Mouse (Mus musculus) liver, embryonic 14.5 days (tissue): ENCODE data around the gene Tcp11. TPM values are rescaled to one million over a fixed set of nuclear protein-coding genes. Genes with fewer than 3 reads are reported as not detected.

ENCODE experiments used
- ATAC-seq: fragments of 200-750 bp; cut with Nextera tagmentation; 2 replicates; pipeline ENCODE4 v1.8.0; 2017; ENCODE audit warnings: moderate number of reproducible peaks, mild to moderate bottlenecking, moderate library complexity; ENCODE audit not compliant: insufficient read depth
- DNase-seq, 3 experiments: peaks; one replicate each; pipeline ENCODE4 v3.0.0-alpha.2; 2012 to 2013; ENCODE audit warnings: low read depth in 3 of 3, low spot score in 3 of 3
- H3K27ac ChIP-seq: fragments of 300-500 bp; sonication (generic); 2 replicates; pipeline ENCODE4 v1.5.1; 2014; ENCODE audit warnings: moderate library complexity, mild to moderate bottlenecking, control low read depth, inconsistent platforms
- H3K27me3 ChIP-seq: fragments of 300-500 bp; sonication (generic); 2 replicates; pipeline ENCODE4 v1.6.1; 2014; ENCODE audit warnings: mild to moderate bottlenecking, low read length, moderate library complexity; ENCODE audit not compliant: control insufficient read depth, insufficient read depth
- H3K36me3 ChIP-seq: fragments of 300-500 bp; sonication (generic); replicated peaks from 2 replicates; pipeline ENCODE4 v1.6.1; 2014; ENCODE audit warnings: low read depth; ENCODE audit not compliant: control insufficient read depth, insufficient read depth
- H3K4me1 ChIP-seq, 2 experiments: fragments of 200-500 bp in 1 of 2; fragments of 300-500 bp in 1 of 2; sonication (generic) in 1 of 2; replicated peaks; 2 replicates each; pipeline ENCODE4 v1.6.1; 2012 to 2014; ENCODE audit warnings: antibody characterized with exemption in 1 of 2, inconsistent platforms in 1 of 2, low read length in 1 of 2; ENCODE audit not compliant: control insufficient read depth in 2 of 2, insufficient read depth in 2 of 2
- H3K4me2 ChIP-seq: fragments of 300-500 bp; sonication (generic); 2 replicates; pipeline ENCODE4 v1.6.1; 2014; ENCODE audit warnings: low read depth, mild to moderate bottlenecking, control low read depth, moderate library complexity
- H3K4me3 ChIP-seq, 2 experiments: fragments of 200-500 bp in 1 of 2; fragments of 300-500 bp in 1 of 2; sonication (generic) in 1 of 2; 2 replicates each; pipeline ENCODE4 v1.5.1; 2012 to 2014; ENCODE audit warnings: low read depth in 2 of 2, low read length in 2 of 2, mild to moderate bottlenecking in 2 of 2, control low read depth in 1 of 2, inconsistent platforms in 1 of 2, moderate library complexity in 1 of 2; ENCODE audit not compliant: insufficient read depth in 1 of 2
- H3K9ac ChIP-seq: fragments of 300-500 bp; sonication (generic); replicated peaks from 2 replicates; pipeline ENCODE4 v1.6.1; 2014; ENCODE audit warnings: mild to moderate bottlenecking, control low read depth, moderate library complexity
- H3K9me3 ChIP-seq: fragments of 300-500 bp; sonication (generic); 2 replicates; pipeline ENCODE4 v1.6.1; 2016; ENCODE audit warnings: low read length, mixed read lengths; ENCODE audit not compliant: control insufficient read depth
- CTCF ChIP-seq: IDR thresholded peaks from 2 replicates; pipeline ENCODE4 v1.5.1; 2016; ENCODE audit warnings: antibody characterized with exemption, low read depth, control low read depth
- EP300 ChIP-seq: IDR thresholded peaks from 2 replicates; pipeline ENCODE4 v1.6.1; 2016; ENCODE audit warnings: antibody characterized with exemption, low read depth
- WGBS: fragments of 180-500 bp; shearing (Covaris S2); extraction: QIAGEN DNeasy Blood & Tissue Kit; methylation state at CpG from one replicate; pipeline ENCODE4 v1.1.7; 2014; ENCODE audit not compliant: insufficient replicate concordance; 5-methylcytosine and 5-hydroxymethylcytosine counted together
- polyA plus RNA-seq, 2 experiments: library from polyadenylated mRNA; depleted of rRNA in 1 of 2; stranded (reverse) in 1 of 2; unstranded in 1 of 2; fragments of >200 nt; fragmentation: Nextera tagmentation in 1 of 2; extraction: Ambion mirVana in 1 of 2; gene quantifications; 2 replicates each; pipeline versions ENCODE4 v1.2.1 to v1.2.3; 2012 to 2014

The Tcp11 gene
- polyA plus RNA-seq, 2 experiments = 0.16 TPM; not detected in 1

DNA sequence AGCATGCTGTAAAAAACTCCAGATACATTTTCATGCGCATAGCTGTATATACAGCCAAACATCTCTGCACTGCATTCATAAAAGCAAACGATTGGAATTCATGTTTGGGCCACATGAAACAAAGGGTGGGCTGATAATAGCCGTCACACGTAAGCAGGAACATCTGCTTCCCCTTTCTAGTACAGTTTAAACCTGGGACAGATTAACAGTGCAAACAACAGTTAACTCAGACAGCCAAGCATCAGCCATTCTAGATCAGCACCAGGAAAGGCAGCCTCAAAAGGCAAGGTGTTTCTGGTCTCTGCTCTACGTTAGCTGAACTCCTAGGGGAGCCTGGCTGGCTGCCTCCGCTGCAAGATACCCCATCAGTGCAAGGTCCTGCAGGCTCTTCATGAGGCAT lies 17.3 kb downstream of the Tcp11 start:
- 64% methylated on average over 6 of the region's 6 CpGs for WGBS
- Histone ChIP-seq H3K9me3 (no peaks in the 10 kb centered on the region), H3K27ac (no peak overlapping the region), H3K4me3 (no peak overlapping the region), H3K4me1 (no peaks in the 10 kb centered on the region), H3K36me3 (no peaks in the 10 kb centered on the region), H3K9ac (no peak overlapping the region), H3K4me2 (no peak overlapping the region), H3K27me3 (no peaks in the 10 kb centered on the region)
- no peak for DNase-seq
- TF ChIP-seq CTCF (no peak), EP300 (no peak)
- ATAC-seq = no peak

DNA sequence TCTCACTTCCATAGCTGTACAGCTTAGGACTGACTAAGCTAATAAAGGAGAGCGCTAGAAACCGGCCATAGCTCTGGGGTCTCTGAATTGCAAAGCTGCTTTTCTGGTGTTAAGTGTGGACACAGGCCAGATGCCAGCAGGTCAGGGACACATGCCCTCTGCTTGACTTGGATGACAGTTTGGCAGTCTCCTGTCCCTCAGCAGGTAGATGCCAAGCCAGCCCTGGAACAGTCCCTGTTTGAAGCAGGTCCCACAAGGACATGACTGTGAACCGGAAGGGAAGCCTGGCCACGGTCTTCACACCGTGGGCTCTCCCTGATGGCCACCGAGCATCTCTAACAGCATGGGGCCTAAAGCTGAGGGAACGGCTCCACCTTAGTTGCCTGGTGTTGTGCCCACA lies 17.7 kb downstream of the Tcp11 start:
- TF ChIP-seq EP300 = no peak
- no peak for TF ChIP-seq CTCF
- DNase-seq (no peak), ATAC-seq (no peak)
- H3K9ac ChIP-seq = no peak overlapping the region
- WGBS = 73% methylated on average over 7 of the region's 7 CpGs
- no peaks in the 10 kb centered on the region for H3K4me1 ChIP-seq
- H3K4me3 ChIP-seq = no peak overlapping the region
- no peak overlapping the region for H3K27ac ChIP-seq
- no peaks in the 10 kb centered on the region for H3K36me3 ChIP-seq
- H3K9me3 ChIP-seq = no peaks in the 10 kb centered on the region
- no peak overlapping the region for H3K4me2 ChIP-seq
- H3K27me3 ChIP-seq = no peaks in the 10 kb centered on the region

DNA sequence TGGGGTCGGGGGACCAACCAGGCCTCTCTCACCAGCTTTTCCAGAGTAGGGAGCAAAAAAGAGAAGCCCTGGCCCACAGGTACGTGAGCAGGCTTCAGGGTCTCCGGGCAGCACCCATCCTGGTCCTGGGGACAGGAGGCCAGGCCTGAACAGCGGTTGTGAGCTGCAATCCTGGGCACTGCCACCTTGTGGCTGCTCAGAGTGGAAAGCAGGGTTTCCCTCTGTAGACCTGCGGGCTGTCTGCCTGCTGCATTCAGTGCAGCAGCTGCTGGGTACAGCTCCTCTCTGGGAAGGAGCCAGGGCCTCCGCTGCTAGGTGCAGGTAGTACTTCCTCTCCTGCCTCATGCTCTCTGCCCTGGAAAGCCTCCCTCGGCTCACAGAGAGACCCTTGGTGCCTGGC lies 19.0 kb downstream of the Tcp11 start:
- DNase-seq (no peak), ATAC-seq (no peak)
- WGBS = 58% methylated on average over 7 of the region's 7 CpGs
- no peak overlapping the region for H3K9ac ChIP-seq
- H3K4me2 ChIP-seq = no peak overlapping the region
- H3K4me3 ChIP-seq = no peak overlapping the region
- no peak for TF ChIP-seq EP300
- TF ChIP-seq CTCF = peak; percentile 57
- H3K36me3 ChIP-seq = no peaks in the 10 kb centered on the region
- H3K27ac ChIP-seq = no peak overlapping the region
- H3K9me3 ChIP-seq = no peaks in the 10 kb centered on the region
- H3K4me1 ChIP-seq = no peaks in the 10 kb centered on the region
- H3K27me3 ChIP-seq = no peaks in the 10 kb centered on the region

DNA sequence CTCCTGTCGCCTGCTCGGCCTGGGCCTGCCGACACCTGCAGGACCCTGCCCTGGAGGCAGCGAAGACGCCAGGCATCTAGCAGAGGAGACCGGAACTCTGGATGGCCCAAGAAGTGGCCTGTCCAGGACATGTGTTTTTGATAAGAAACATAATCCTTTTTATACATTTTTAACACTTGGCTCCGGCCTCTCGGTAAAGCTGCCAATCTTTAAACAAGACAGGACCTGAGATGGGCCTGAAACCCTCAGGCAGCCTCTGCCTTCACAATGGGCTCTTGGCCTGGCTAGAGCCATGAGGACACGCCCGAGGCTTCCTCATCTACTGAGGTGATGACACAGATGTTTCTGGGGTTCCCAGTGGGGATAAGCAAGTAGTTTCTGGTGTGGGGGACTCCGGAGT lies 19.8 kb downstream of the Tcp11 start:
- TF ChIP-seq EP300 (no peak), CTCF (no peak)
- no peaks in the 10 kb centered on the region for H3K9me3 ChIP-seq
- H3K27me3 ChIP-seq = no peaks in the 10 kb centered on the region
- H3K27ac ChIP-seq = no peak overlapping the region
- DNase-seq (no peak), ATAC-seq (no peak)
- no peak overlapping the region for H3K9ac ChIP-seq
- H3K36me3 ChIP-seq = no peaks in the 10 kb centered on the region
- H3K4me3 ChIP-seq = no peak overlapping the region
- no peak overlapping the region for H3K4me2 ChIP-seq
- WGBS = 81% methylated on average over 11 of the region's 11 CpGs
- no peaks in the 10 kb centered on the region for H3K4me1 ChIP-seq

DNA sequence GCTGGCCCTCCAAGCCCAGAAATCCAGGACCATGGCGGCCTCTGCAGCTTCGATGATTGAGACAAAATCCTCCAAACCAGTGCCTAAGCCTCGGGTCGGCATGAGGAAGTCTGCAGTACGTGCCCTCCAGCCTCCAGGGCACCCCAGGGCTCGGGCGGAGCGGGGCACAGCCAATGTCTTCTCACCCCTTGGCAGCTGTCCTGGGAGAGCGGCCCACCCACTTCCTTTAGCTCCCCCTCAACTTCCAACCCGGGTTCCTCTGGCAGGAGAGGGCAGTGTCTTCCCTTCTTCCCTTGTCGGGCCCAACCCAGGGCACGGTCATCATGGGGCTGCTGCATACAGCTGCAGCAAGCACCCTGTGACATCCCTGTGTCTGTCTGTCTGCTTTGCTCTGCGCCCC lies 22.1 kb downstream of the Tcp11 start:
- ATAC-seq (no peak), DNase-seq (no peak)
- no peak overlapping the region for H3K4me2 ChIP-seq
- H3K27me3 ChIP-seq = no peaks in the 10 kb centered on the region
- no peak overlapping the region for H3K9ac ChIP-seq
- no peaks in the 10 kb centered on the region for H3K4me1 ChIP-seq
- no peak overlapping the region for H3K4me3 ChIP-seq
- no peak overlapping the region for H3K27ac ChIP-seq
- no peaks in the 10 kb centered on the region for H3K36me3 ChIP-seq
- TF ChIP-seq EP300 (no peak), CTCF (no peak)
- WGBS = 75% methylated on average over 13 of the region's 13 CpGs
- no peaks in the 10 kb centered on the region for H3K9me3 ChIP-seq
